In genomic region chr9:65381017-65381590, GRCm38 (mm10) we compare ENCODE assay signal across 24 mouse cellular contexts. TPM values are rescaled to one million over a fixed set of nuclear protein-coding genes. Genes with fewer than 3 reads are reported as not detected.
DNase-seq lines count a peak whose midpoint lies in the region; ATAC-seq and TF ChIP-seq lines count a peak whose summit lies in the region.
"Had no signal": no experiment of that assay in that cellular context is flagged by ENCODE, and none has a peak within 500 bp of the region (broad histone marks: within the 10 kb centered on the region; RNA-seq: fewer than 3 reads in every experiment).

No protein-coding gene starts in this region.

- no peak overlapping the region for H3K4me3 ChIP-seq in lung, embryonic 15.5 days
- no peak overlapping the region for H3K4me3 ChIP-seq in lung, adult 2 months (replicated peaks; ENCODE audit: extremely low read depth, low read depth, low read length)
- no peak overlapping the region for H3K4me3 ChIP-seq in lung, embryonic 16.5 days (ENCODE audit: low read length)
- no peak overlapping the region for H3K4me3 ChIP-seq in liver, embryonic 11.5 days (ENCODE audit: low read depth, low read length)
- H3K4me3 ChIP-seq: embryonic facial prominence, embryonic 13.5 days; forebrain, embryonic 12.5 days; heart, embryonic 15.5 days had no signal

- no peaks in the 10 kb centered on the region for H3K36me3 ChIP-seq in lung, embryonic 15.5 days
- no peaks in the 10 kb centered on the region for H3K36me3 ChIP-seq in lung, embryonic 16.5 days (ENCODE audit: control insufficient read depth, insufficient read depth, low read length)
- H3K36me3 ChIP-seq in liver, embryonic 11.5 days (ENCODE audit: control insufficient read depth, insufficient read depth, low read length), result no peaks in the 10 kb centered on the region
- H3K36me3 ChIP-seq: heart, embryonic 15.5 days had no signal

- H3K27ac ChIP-seq in lung, embryonic 15.5 days, result peak overlapping the region; percentile 86
- H3K27ac ChIP-seq in lung, embryonic 16.5 days (ENCODE audit: low read length), result peak overlapping the region; percentile 56
- no peak overlapping the region for H3K27ac ChIP-seq in liver, embryonic 11.5 days (ENCODE audit: low read depth, low read length)
- H3K27ac ChIP-seq: embryonic facial prominence, embryonic 13.5 days; forebrain, embryonic 12.5 days; heart, embryonic 15.5 days; hindbrain, embryonic 14.5 days had no signal

- peak; percentile 48; the same call in 1 of the 2 replicates for ATAC-seq in lung, embryonic 15.5 days (ENCODE audit: borderline replicate concordance, extremely low read depth, low FRiP score, low TSS enrichment)
- peak; percentile 73 for ATAC-seq in lung, embryonic 16.5 days (ENCODE audit: low read depth)
- ATAC-seq in liver, embryonic 11.5 days (replicated peaks; ENCODE audit: low FRiP score), result no peak
- ATAC-seq: forebrain, postnatal 0 days had no signal

- H3K9me3 ChIP-seq in lung, embryonic 15.5 days, result no peaks in the 10 kb centered on the region
- no peaks in the 10 kb centered on the region for H3K9me3 ChIP-seq in lung, embryonic 16.5 days (ENCODE audit: control insufficient read depth, low read length)
- no peaks in the 10 kb centered on the region for H3K9me3 ChIP-seq in liver, embryonic 11.5 days (ENCODE audit: control insufficient read depth, low read length)
- H3K9me3 ChIP-seq: embryonic facial prominence, embryonic 13.5 days; forebrain, embryonic 12.5 days; heart, embryonic 15.5 days had no signal

- TF ChIP-seq POLR2A in lung, adult 2 months (IDR thresholded peaks at IDR 0.05; ENCODE audit: borderline replicate concordance, extremely low read depth, low read depth, low read length), result no peak

- H3K27me3 ChIP-seq in lung, embryonic 15.5 days, result no peaks in the 10 kb centered on the region
- no peaks in the 10 kb centered on the region for H3K27me3 ChIP-seq in lung, embryonic 16.5 days (ENCODE audit: control insufficient read depth, insufficient read depth, low read depth, low read length)
- 0 out of 2 replicates have a peak, but pooled peaks cover 2% of the 10 kb centered on the region for H3K27me3 ChIP-seq in liver, embryonic 11.5 days (replicated peaks; ENCODE audit: control insufficient read depth, insufficient read depth, low read length)
- H3K27me3 ChIP-seq: embryonic facial prominence, embryonic 13.5 days; forebrain, embryonic 12.5 days; heart, embryonic 15.5 days had no signal

- DNase-seq in gastrocnemius, postnatal 14 days, result peak; percentile 52
- DNase-seq in gastrocnemius, adult 8-10 months (ENCODE audit: low spot score in 2 of 2), result no peak
- no peak for DNase-seq in lung, adult 2 months
- DNase-seq in lung, postnatal 25 days (ENCODE audit: low spot score), result peak; percentile 30
- DNase-seq in liver, embryonic 11.5 days (ENCODE audit: low spot score), result no peak
- no peak for DNase-seq in spleen, postnatal 36 days (ENCODE audit: low spot score in 2 of 2)
- DNase-seq: adrenal gland, postnatal 14 days; cerebellum, adult 18-20 months; cerebellum, adult 9-11 months; cerebellum, postnatal 36 days; forebrain, postnatal 0 days; heart, adult 11 months; heart, postnatal 14 days had no signal

- 41% methylated on average over 4 of the region's 4 CpGs for WGBS in lung, embryonic 15.5 days
- WGBS in lung, adult 2 months, result 60% methylated on average over 4 of the region's 4 CpGs
- 54% methylated on average over 4 of the region's 4 CpGs for WGBS in lung, embryonic 16.5 days
- WGBS in liver, embryonic 11.5 days, result 77% methylated on average over 4 of the region's 4 CpGs

- H3K4me1 ChIP-seq in lung, embryonic 15.5 days, result peaks cover 56% of the 10 kb centered on the region
- peaks cover 3% of the 10 kb centered on the region; the same call in 1 of the 2 replicates for H3K4me1 ChIP-seq in lung, adult 2 months (ENCODE audit: control insufficient read depth, insufficient read depth, low read length)
- H3K4me1 ChIP-seq in lung, embryonic 16.5 days (replicated peaks; ENCODE audit: control insufficient read depth, insufficient read depth, low read length), result peaks cover 27% of the 10 kb centered on the region
- H3K4me1 ChIP-seq in liver, embryonic 11.5 days (replicated peaks; ENCODE audit: control insufficient read depth, insufficient read depth, low read length), result no peaks in the 10 kb centered on the region
- H3K4me1 ChIP-seq: embryonic facial prominence, embryonic 13.5 days; forebrain, embryonic 12.5 days had no signal

- H3K4me2 ChIP-seq in lung, embryonic 15.5 days, result no peak overlapping the region
- H3K4me2 ChIP-seq in lung, embryonic 16.5 days (ENCODE audit: low read depth, low read length), result no peak overlapping the region
- H3K4me2 ChIP-seq in liver, embryonic 11.5 days, result no peak overlapping the region
- H3K4me2 ChIP-seq: embryonic facial prominence, embryonic 13.5 days; forebrain, embryonic 12.5 days; heart, embryonic 11.5 days; heart, embryonic 15.5 days; hindbrain, embryonic 14.5 days had no signal

- TF ChIP-seq CTCF in lung, adult 2 months (IDR thresholded peaks at IDR 0.05; ENCODE audit: insufficient read depth, low read length), result no peak

- intact Hi-C loops in gastrocnemius, postnatal 14 days (cut with DNase I; ENCODE audit: low total_unique reads), result no loop called here

- no peak overlapping the region for H3K9ac ChIP-seq in lung, embryonic 15.5 days
- H3K9ac ChIP-seq in lung, embryonic 16.5 days (ENCODE audit: low read length), result 0 out of 2 replicates have a peak overlapping the region, but pooled peaks have one; percentile 14
- no peak overlapping the region for H3K9ac ChIP-seq in liver, embryonic 11.5 days (ENCODE audit: low read depth, low read length)
- H3K9ac ChIP-seq: embryonic facial prominence, embryonic 13.5 days; forebrain, embryonic 12.5 days; forebrain, postnatal 0 days; heart, embryonic 15.5 days; hindbrain, embryonic 14.5 days had no signal

RNA-seq across cellular contexts. Expression of gene Kbtbd13, which starts 10.3 kb away (rescaled TPM):
- total RNA-seq in gastrocnemius, postnatal 14 days (2021), result 10 to 100 TPM in 1 of 2 experiments, 1 to 10 TPM in 1; 5.5 to 10.2 TPM
- 10 to 100 TPM in 3 of 4 experiments, 1 to 10 TPM in 1; 9.8 to 12.3 (median 11.4) TPM for total RNA-seq in gastrocnemius, adult 8-10 months (2022)
- polyA plus RNA-seq in lung, embryonic 15.5 days (2015; fragmentation: Nextera tagmentation; extraction: Ambion mirVana), result 5.0 and 5.5 TPM in 2 replicates
- 1.3 and 2.0 TPM in 2 replicates for polyA plus RNA-seq in lung, adult 2 months (2012; rRNA removed)
- polyA plus RNA-seq in lung, embryonic 16.5 days (2015; fragmentation: Nextera tagmentation; extraction: Ambion mirVana), result 4.7 and 4.8 TPM in 2 replicates
- polyA plus RNA-seq in liver, embryonic 11.5 days (2014; fragmentation: Nextera tagmentation; extraction: Ambion mirVana), result 0.43 and 0.81 TPM in 2 replicates
- total RNA-seq: MEL had no signal
- polyA plus RNA-seq: C2C12 had no signal

RNA-seq across cellular contexts. Expression of gene Rasl12, which starts 17.2 kb away (rescaled TPM):
- 1 to 10 TPM; 6.7 to 7.7 TPM for total RNA-seq in gastrocnemius, postnatal 14 days (2021)
- 1 to 10 TPM; 2.1 to 3.8 (median 2.2) TPM for total RNA-seq in gastrocnemius, adult 8-10 months (2022)
- polyA plus RNA-seq in lung, embryonic 15.5 days (2015; fragmentation: Nextera tagmentation; extraction: Ambion mirVana), result 49.9 and 52.6 TPM in 2 replicates
- polyA plus RNA-seq in lung, adult 2 months (2012; rRNA removed), result 74.0 and 81.4 TPM in 2 replicates
- 53.8 and 55.8 TPM in 2 replicates for polyA plus RNA-seq in lung, embryonic 16.5 days (2015; fragmentation: Nextera tagmentation; extraction: Ambion mirVana)
- polyA plus RNA-seq in liver, embryonic 11.5 days (2014; fragmentation: Nextera tagmentation; extraction: Ambion mirVana), result 1.4 TPM in 2 replicates

RNA-seq across cellular contexts. Expression of gene Ubap1l, which starts 20.3 kb away (rescaled TPM):
- total RNA-seq in gastrocnemius, postnatal 14 days (2021), result under 1 TPM; 0.14 to 0.38 TPM
- total RNA-seq in gastrocnemius, adult 8-10 months (2022), result under 1 TPM in 3 of 4 experiments, not detected in 1; 0.31 to 0.52 (median 0.46) TPM
- polyA plus RNA-seq in lung, embryonic 15.5 days (2015; fragmentation: Nextera tagmentation; extraction: Ambion mirVana), result 0.14 TPM in 1 of 2 replicates, not detected in the other
- 0.37 and 0.58 TPM in 2 replicates for polyA plus RNA-seq in lung, adult 2 months (2012; rRNA removed)
- 0.35 TPM in 1 of 2 replicates, not detected in the other for polyA plus RNA-seq in lung, embryonic 16.5 days (2015; fragmentation: Nextera tagmentation; extraction: Ambion mirVana)
- polyA plus RNA-seq in liver, embryonic 11.5 days (2014; fragmentation: Nextera tagmentation; extraction: Ambion mirVana), result 0.19 and 0.30 TPM in 2 replicates
- total RNA-seq: hematopoietic stem cell, adult 5-6 weeks; MEL had no signal

RNA-seq across cellular contexts. Expression of gene Pdcd7, which starts 35.2 kb away (rescaled TPM):
- total RNA-seq in gastrocnemius, postnatal 14 days (2021), result 10 to 100 TPM in 1 of 2 experiments, 1 to 10 TPM in 1; 9.1 to 13.2 TPM
- 10 to 100 TPM; 12.1 to 19.7 (median 15.0) TPM for total RNA-seq in gastrocnemius, adult 8-10 months (2022)
- polyA plus RNA-seq in lung, embryonic 15.5 days (2015; fragmentation: Nextera tagmentation; extraction: Ambion mirVana), result 9.3 and 10.6 TPM in 2 replicates
- 10.9 and 12.1 TPM in 2 replicates for polyA plus RNA-seq in lung, adult 2 months (2012; rRNA removed)
- 3.9 and 4.9 TPM in 2 replicates for polyA plus RNA-seq in lung, embryonic 16.5 days (2015; fragmentation: Nextera tagmentation; extraction: Ambion mirVana)
- polyA plus RNA-seq in liver, embryonic 11.5 days (2014; fragmentation: Nextera tagmentation; extraction: Ambion mirVana), result 10.5 and 10.6 TPM in 2 replicates

RNA-seq across cellular contexts. Expression of gene Slc51b, which starts 41.7 kb away (rescaled TPM):
- total RNA-seq in gastrocnemius, postnatal 14 days (2021), result not detected
- not detected for total RNA-seq in gastrocnemius, adult 8-10 months (2022)
- not detected in 2 replicates for polyA plus RNA-seq in lung, embryonic 15.5 days (2015; fragmentation: Nextera tagmentation; extraction: Ambion mirVana)
- not detected in 2 replicates for polyA plus RNA-seq in lung, adult 2 months (2012; rRNA removed)
- not detected in 2 replicates for polyA plus RNA-seq in lung, embryonic 16.5 days (2015; fragmentation: Nextera tagmentation; extraction: Ambion mirVana)
- not detected in 2 replicates for polyA plus RNA-seq in liver, embryonic 11.5 days (2014; fragmentation: Nextera tagmentation; extraction: Ambion mirVana)
- total RNA-seq: adrenal gland, postnatal 14 days; forebrain, postnatal 0 days; gastrocnemius, adult 18-20 months; heart, postnatal 14 days; hematopoietic stem cell, adult 5-6 weeks; MEL had no signal
- polyA plus RNA-seq: C2C12; embryonic facial prominence, embryonic 13.5 days; forebrain, embryonic 12.5 days; forebrain, postnatal 0 days; heart, embryonic 11.5 days; heart, embryonic 15.5 days; hindbrain, embryonic 14.5 days had no signal

Comparison
In these comparisons a context has a peak if more than half of its experiments do, and no peak if none do; other contexts are left out.
1. DNase-seq: peak in gastrocnemius, postnatal 14 days (single experiment) and lung, postnatal 25 days (single experiment); none in gastrocnemius, adult 8-10 months (0 of 2), lung, adult 2 months (single experiment), liver, embryonic 11.5 days (single experiment) and spleen, postnatal 36 days (0 of 2).
2. RNA of gene Rasl12, which starts 17.2 kb away (polyA plus RNA-seq): 74.0 to 81.4 TPM in lung, adult 2 months, 53.8 to 55.8 TPM in lung, embryonic 16.5 days and 49.9 to 52.6 TPM in lung, embryonic 15.5 days; 1.4 TPM in liver, embryonic 11.5 days; every median in the first group is over 10 times any median in the second.